Mouse (Mus musculus) granulocyte monocyte progenitor cell, adult 5-6 weeks (primary cell): ENCODE measurements at regions not wholly inside any gene's neighbourhood (a gene's known extent, or its start where the extent isn't known, plus 50 kb on each side); places are given as distances from the start of the nearest gene placed in this dataset.
"Not testable (repeated sequence)": the region's sequence is repeated elsewhere in the genome, so short reads cannot be mapped to it uniquely, and the experiment has no call there.

Experiments used
- ATAC-seq: replicated peaks from 2 replicates; pipeline ENCODE4 v1.8.0; 2016; ENCODE audit warnings: mild to moderate bottlenecking, moderate TSS enrichment, inconsistent platforms; ENCODE audit not compliant: poor library complexity, severe bottlenecking

DNA sequence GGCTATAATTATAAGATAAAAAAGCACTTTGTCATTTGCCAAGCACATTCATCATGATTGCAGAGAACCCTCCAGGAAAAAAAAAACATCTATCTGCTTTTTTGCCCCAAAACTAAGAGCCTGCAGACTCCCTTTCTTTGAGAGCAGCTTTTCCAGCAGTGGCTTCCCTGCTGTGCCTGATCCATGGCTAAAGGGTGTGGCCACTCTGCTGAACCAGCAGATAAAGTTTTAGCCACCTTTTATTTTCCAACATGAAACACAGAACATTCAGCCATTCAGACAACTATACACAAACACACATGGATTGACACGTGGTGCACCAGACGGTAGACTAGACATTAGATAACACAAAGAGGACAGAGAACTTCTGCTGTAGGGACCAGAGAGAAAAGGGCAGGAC lies 164.9 kb upstream of the Klf6 start:
- ATAC-seq: no peak

DNA sequence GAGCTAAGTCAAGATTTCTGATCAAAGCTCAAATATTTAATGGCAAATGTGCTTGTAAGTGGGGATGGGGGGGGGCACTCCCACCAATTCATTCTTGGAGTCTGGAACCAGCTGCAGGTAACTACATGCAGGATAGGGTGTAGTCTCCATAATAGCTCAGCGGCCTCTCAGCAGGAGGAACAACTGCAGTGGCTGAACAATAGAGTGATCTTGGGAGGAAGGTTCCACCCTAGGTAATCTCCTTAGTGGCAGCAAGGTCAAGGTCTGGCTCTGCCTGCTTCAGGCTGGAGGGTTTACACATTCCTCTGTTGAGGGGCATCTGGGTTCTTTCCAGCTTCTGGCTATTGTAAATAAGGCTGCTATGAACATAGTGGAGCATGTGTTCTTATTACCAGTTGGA lies 164.0 kb upstream of the Klf6 start:
- ATAC-seq: not testable (repeated sequence)

DNA sequence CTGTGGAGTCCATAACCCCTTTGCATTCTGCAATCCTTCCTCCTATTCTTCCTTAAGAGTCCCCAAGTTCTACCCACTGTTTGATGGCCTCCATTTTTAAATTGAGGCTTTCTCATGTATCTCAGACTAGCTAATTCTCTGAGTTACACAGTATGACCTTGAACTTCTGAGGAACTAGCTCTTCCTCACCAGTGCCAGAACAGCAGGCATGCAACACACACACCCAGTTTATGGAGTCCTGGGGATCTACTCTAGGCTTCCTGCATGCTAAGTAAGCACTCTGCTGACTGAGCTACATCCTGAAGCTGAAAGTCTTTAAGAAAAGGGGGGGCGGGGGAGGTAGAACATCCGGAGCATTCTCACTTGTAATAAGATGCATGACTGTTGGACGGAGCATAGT lies 159.2 kb upstream of the Klf6 start:
- ATAC-seq: no peak

- no peak for ATAC-seq
Measured at GRCm38 (mm10) chr13:5704991-5705390, 156.3 kb upstream of the Klf6 start.

DNA sequence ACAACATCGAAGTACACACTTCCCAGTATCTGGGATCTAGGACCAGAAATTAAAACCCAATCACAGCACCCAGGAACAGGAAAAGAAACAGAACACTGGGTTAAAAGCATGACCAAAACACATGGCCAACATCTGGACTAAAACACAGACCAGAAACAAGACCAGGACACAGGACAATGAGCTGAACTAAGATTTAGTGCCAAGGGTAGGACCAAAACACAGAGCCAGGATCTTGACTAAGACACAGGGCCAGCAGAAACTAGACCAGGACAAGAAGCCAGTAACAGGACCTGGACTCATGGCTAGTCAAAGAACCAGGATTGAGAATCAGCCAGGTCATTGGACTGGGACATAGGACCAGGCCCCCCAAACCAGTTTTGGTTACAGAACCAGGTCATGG lies 149.6 kb upstream of the Klf6 start:
- ATAC-seq: no peak

DNA sequence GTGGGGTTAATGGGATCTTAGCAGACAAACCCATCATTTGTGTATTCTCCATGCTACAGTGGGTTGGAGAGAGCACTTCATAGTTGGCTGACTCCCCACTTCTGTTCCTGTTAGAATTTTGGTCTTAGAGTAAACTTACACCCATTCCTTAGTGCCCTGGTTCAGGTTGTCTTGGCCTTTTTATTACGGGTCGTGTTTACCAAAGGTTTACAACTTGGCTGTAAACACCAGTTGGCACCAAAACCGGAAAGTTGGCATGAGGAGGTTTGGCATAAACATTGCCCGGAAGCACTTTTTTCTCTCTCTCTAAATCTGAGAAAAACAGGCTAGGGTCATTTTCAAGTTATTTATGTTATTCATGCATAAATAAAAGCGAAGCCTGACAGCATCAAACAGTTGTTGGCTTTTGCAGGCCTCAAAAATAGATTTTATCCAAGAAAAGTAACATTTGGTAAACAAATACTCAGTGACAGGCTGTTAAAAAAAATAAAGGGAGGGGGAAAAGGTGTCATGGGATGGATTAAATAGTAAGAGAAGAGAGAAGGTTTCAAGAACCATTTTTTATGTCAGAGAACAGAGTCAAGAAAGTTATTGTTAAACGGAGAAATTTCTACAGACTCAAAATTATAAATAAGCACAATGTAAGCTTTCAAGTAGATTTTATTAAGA lies 148.0 kb upstream of the Klf6 start:
- ATAC-seq: no peak

- peak; percentile 50 for ATAC-seq
Measured at GRCm38 (mm10) chr13:5714191-5714591, 147.1 kb upstream of the Klf6 start.

- ATAC-seq: no peak
Measured at GRCm38 (mm10) chr13:5714793-5715192, 146.5 kb upstream of the Klf6 start.

DNA sequence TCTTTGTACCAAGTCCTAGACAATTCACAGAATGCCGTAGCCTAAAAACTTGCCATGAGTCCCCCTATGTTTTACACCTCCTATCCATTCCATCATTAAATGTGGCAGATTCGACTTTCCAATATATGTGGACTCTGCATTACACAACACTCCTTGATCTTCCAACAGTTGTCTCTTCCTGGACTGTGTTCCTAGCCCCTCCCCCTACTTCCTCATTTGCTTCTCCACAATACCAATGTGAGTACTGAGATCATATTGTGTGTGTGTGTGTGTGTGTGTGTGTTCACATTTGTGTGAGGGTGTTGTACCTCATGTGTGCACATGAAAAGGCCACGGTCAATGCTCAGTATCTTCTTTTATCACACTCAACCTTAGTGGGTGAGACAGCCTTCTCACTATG lies 144.5 kb upstream of the Klf6 start:
- ATAC-seq: peak; percentile 93

- no peak for ATAC-seq
Measured at GRCm38 (mm10) chr13:5723319-5723718, 138.0 kb upstream of the Klf6 start.

GRCm38 (mm10) chr13:5724364-5724763 lies 136.9 kb upstream of the Klf6 start:
- no peak for ATAC-seq

DNA sequence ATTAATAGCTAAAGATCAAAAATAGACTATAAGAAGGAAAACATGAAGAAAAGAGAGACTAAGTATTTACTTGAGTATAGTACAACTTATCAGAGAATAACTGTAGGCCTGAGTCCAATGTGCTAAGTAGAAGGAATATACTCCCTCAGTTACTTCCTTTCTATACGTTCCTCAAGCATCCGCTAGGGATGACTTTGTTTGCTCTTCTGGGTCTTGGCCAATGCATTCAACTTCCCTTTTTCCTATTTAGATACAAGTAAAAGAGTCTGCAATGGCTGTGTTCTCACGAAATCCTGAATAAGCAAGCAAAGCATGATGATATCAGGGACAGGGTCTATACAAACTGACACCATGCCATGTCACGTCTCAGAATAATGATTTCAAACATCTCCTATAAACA lies 135.3 kb upstream of the Klf6 start:
- ATAC-seq: peak; percentile 97

DNA sequence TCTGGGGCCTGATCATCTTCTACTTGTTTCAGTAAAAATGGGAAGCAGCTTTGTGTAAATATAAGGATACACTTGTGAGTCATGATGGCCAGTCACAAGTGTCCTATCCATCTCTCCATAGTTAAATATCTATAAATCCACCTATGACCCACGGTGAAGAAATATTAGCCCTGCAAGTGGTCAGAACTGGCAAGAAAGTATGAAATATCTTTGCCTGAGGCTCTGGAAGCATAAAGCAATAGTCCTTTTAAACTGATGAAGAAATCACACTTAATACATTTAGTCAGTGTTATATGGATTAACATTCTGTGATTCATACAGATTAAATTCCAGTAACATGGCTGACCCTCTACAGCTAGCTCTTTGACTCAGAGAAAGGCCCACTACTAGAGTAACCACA lies 134.8 kb upstream of the Klf6 start:
- peak; percentile 42 for ATAC-seq

DNA sequence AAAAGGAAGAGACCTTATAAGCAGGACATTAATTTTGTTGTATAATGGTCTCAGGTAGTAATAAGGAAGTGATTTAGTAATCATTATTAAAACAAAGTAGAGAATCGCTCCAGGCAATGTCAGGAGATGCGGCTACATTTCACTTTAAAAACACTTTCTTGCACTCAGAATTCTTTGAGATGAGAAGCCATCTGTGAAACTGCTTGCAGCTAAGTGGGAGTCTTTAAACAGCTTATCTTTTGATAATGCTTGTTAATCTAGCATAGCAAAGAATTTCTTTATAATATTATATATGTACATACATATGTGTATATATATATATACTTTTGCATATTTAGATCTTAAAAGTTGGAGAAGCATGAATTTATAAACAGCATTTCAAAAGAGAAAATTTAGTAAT lies 133.1 kb upstream of the Klf6 start:
- ATAC-seq: no peak

GRCm38 (mm10) chr13:5728808-5729207 lies 132.5 kb upstream of the Klf6 start:
- no peak for ATAC-seq

- no peak for ATAC-seq
Measured at GRCm38 (mm10) chr13:5729426-5730068, 131.7 kb upstream of the Klf6 start.

DNA sequence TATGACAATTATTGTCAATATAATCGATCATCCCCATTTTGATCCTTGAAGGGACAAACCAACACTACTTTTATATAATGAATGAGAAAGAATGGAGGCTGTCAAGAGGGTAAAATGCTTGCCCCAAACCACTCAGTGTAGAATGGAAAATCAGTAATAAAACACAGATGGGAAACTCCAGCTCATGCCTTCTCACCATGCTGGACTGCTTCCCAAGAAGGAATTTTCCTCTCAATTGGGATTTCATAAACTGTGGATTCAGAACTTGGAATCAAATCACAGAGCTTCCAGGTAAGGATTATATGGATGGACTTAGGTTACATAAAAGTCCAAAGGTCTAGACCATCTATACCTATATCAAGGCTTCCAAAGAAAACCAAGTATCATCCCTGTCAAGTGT lies 129.1 kb upstream of the Klf6 start:
- ATAC-seq: no peak

- peak; percentile 86 for ATAC-seq
Measured at GRCm38 (mm10) chr13:5735027-5735624, 126.2 kb upstream of the Klf6 start.

GRCm38 (mm10) chr13:5736472-5736871 lies 124.8 kb upstream of the Klf6 start:
- ATAC-seq: no peak

- no peak for ATAC-seq
Measured at GRCm38 (mm10) chr13:5737214-5737613, 124.1 kb upstream of the Klf6 start.

- peak; percentile 76 for ATAC-seq
Measured at GRCm38 (mm10) chr13:5740805-5741204, 120.5 kb upstream of the Klf6 start.

DNA sequence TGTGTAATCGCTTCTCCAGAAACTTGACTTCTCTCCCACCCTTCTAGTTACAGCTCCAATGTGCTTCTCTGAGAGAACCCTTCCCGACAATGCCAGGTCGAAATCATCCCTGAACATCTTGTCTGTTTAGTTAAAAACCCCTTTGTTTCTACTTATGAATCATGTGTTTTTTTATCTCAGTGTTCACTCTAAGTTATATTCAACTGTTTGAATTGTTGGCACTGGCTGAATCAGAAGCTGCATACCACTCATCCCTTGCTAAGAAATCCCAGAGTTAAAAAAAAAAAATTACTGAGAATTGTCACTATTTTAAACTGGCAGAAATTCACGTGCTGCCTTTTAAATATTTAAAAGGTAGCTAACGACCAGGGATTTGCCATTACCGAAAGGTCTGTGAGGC lies 116.3 kb upstream of the Klf6 start:
- no peak for ATAC-seq
